Mouse (Mus musculus): ENCODE results near the gene Eps8l2. TPM values are rescaled to one million over a fixed set of nuclear protein-coding genes. Genes with fewer than 3 reads are reported as not detected.

Gene Eps8l2
- total and polyA plus RNA-seq, 3 experiments = 0.10 TPM; not detected in 2

DNA sequence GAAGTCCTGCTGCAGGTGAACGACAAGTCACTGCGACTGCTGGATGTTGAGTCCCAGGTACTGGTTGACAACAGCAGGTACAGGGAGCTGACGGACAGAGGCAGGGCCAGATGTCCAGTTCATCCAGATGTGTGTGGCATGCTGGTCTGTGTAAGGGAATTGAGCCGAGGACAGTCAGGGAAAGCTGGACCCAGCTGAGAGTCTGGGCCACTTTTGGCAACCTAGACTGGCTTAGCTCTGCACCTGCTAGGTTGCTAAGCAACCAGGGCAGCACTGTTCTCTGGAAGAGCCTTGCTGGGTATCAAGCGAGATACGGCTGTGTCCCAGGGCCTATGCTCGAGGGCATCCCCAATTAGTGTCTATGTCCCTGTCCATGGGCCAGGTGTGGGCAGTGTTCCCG is 16.4 kb downstream of the Eps8l2 start:
- Histone ChIP-seq H3K9ac (ENCODE audit: control insufficient read depth, low read depth, low read length, poor library complexity, severe bottlenecking) (no peak overlapping the region), H3K27me3 (ENCODE audit: control insufficient read depth in 1 of 2, insufficient read depth in 2 of 2, low read length in 2 of 2) (peaks cover 7 to 18% of the 10 kb centered on the region in 2 experiments; a peak in 3 of 4 replicates), H3K36me3 (ENCODE audit: control insufficient read depth in 1 of 2, insufficient read depth in 2 of 2, low read length in 2 of 2) (no peaks in the 10 kb centered on the region), H3K27ac (ENCODE audit: control insufficient read depth, low read depth, low read length) (no peak overlapping the region), H3K4me3 (ENCODE audit: control insufficient read depth in 1 of 2, insufficient read depth in 1 of 2, low read depth in 2 of 2, low read length in 2 of 2) (no peak overlapping the region), H3K9me3 (replicated peaks; ENCODE audit: insufficient read depth, low read length) (no peaks in the 10 kb centered on the region), H3K4me1 (ENCODE audit: control insufficient read depth in 1 of 2, insufficient read depth in 2 of 2, low read length in 2 of 2) (peaks cover 0 to 9% of the 10 kb centered on the region in 2 experiments; a peak in 3 of 4 replicates), H3K79me2 (ENCODE audit: control insufficient read depth, insufficient read depth, low read length, poor library complexity) (no peaks in the 10 kb centered on the region)
- TF ChIP-seq E2F4 (IDR thresholded peaks at IDR 0.05; ENCODE audit: borderline replicate concordance, low read depth, low read length) = no peak
- no peak for TF ChIP-seq POLR2A (IDR thresholded peaks at IDR 0.05; ENCODE audit: control insufficient read depth in 1 of 2, insufficient read depth in 1 of 2, low read depth in 1 of 2, low read length in 2 of 2, poor library complexity in 1 of 2)
- no peak for TF ChIP-seq UBTF (IDR thresholded peaks at IDR 0.05; ENCODE audit: borderline replicate concordance, insufficient read depth, low read depth, low read length)
- no peak for TF ChIP-seq MYC (IDR thresholded peaks at IDR 0.05; ENCODE audit: low read depth, low read length)
- no peak for TF ChIP-seq TBP (IDR thresholded peaks at IDR 0.05; ENCODE audit: low read depth, low read length)
- no peak for TF ChIP-seq HCFC1 (IDR thresholded peaks at IDR 0.05; ENCODE audit: low read depth, low read length)
- no peak for TF ChIP-seq KAT2A (conservative IDR thresholded peaks at IDR 0.05; ENCODE audit: low read depth, low read length)
- TF ChIP-seq SMC3 (IDR thresholded peaks at IDR 0.05; ENCODE audit: low read depth, low read length) = no peak
- TF ChIP-seq CHD1 (IDR thresholded peaks at IDR 0.05; ENCODE audit: low read depth, low read length) = no peak
- no peak for TF ChIP-seq EP300 (IDR thresholded peaks at IDR 0.05; ENCODE audit: low read depth in 1 of 2, low read length in 2 of 2)
- TF ChIP-seq GATA1 (IDR thresholded peaks at IDR 0.05; ENCODE audit: low read depth, low read length) = no peak
- no peak for TF ChIP-seq TAL1 (IDR thresholded peaks at IDR 0.05; ENCODE audit: low read length)
- no peak for TF ChIP-seq POLR2AphosphoS2 (IDR thresholded peaks at IDR 0.05; ENCODE audit: low read length)
- no peak for DNase-seq (ENCODE audit: low read depth, low spot score)

DNA sequence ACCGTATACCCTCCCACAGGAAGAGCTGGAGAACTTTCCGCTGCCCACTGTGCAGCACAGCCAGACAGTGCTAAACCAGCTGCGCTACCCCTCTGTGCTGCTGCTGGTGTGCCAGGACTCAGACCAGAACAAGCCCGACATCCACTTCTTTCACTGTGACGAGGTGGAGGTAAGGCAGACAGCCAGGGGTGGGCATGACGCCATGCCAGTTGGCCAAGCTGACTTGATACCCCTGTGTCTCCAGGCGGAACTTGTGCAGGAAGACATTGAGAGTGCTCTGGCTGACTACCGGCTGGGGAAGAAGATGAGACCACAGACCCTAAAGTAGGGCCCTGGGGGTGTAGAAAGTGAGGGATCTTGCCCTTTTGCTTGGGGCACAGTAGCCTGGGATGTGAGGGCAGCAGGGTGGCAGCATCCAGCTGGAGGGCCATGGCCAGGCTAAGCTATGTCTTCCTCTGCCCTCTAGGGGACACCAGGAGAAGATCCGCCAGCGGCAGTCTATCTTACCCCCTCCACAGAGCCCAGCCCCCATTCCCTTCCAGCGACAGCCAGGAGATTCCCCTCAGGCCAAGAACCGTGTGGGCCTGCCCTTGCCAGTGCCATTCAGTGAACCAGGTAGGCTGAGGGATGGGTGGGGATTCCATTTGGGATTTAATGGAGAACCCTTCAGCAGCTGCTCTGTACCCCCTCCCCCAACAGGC is 17.1 kb downstream of the Eps8l2 start:
- H3K4me3 ChIP-seq (ENCODE audit: control insufficient read depth in 1 of 2, insufficient read depth in 1 of 2, low read depth in 2 of 2, low read length in 2 of 2) = peak overlapping the region in 1 of 2 experiments; percentile 23; a peak in 1 of 4 replicates
- H3K4me1 ChIP-seq (ENCODE audit: control insufficient read depth in 1 of 2, insufficient read depth in 2 of 2, low read length in 2 of 2) = peaks cover 0 to 9% of the 10 kb centered on the region in 2 experiments; a peak in 3 of 4 replicates
- H3K9ac ChIP-seq (ENCODE audit: control insufficient read depth, low read depth, low read length, poor library complexity, severe bottlenecking) = no peak overlapping the region
- TF ChIP-seq SMC3 (IDR thresholded peaks at IDR 0.05; ENCODE audit: low read depth, low read length) (peak; percentile 19; the same call in 1 of the 2 replicates), ZC3H11A (IDR thresholded peaks at IDR 0.05; ENCODE audit: low read depth, low read length) (no peak), MAZ (IDR thresholded peaks at IDR 0.05; ENCODE audit: low read depth, low read length) (no peak), MXI1 (IDR thresholded peaks at IDR 0.05; ENCODE audit: low read depth, low read length) (no peak), POLR2AphosphoS5 (IDR thresholded peaks at IDR 0.05; ENCODE audit: borderline replicate concordance, low read depth, low read length) (no peak), RAD21 (IDR thresholded peaks at IDR 0.05; ENCODE audit: low read depth, low read length) (peak; percentile 13), POLR2AphosphoS2 (IDR thresholded peaks at IDR 0.05; ENCODE audit: low read length) (no peak), CTCF (IDR thresholded peaks at IDR 0.05 in 2 of 3, conservative IDR thresholded peaks at IDR 0.05 in 1 of 3; ENCODE audit: control insufficient read depth in 1 of 3, insufficient read depth in 1 of 3, low read depth in 2 of 3, low read length in 3 of 3, poor library complexity in 1 of 3, severe bottlenecking in 1 of 3) (peak; percentile 28 to 43 (median 42); a peak in 5 of 6 replicates)
- no peaks in the 10 kb centered on the region for H3K36me3 ChIP-seq (ENCODE audit: control insufficient read depth in 1 of 2, insufficient read depth in 2 of 2, low read length in 2 of 2)
- no peaks in the 10 kb centered on the region for H3K79me2 ChIP-seq (ENCODE audit: control insufficient read depth, insufficient read depth, low read length, poor library complexity)
- DNase-seq (ENCODE audit: low read depth, low spot score) = peak; percentile 45
- no peaks in the 10 kb centered on the region for H3K9me3 ChIP-seq (replicated peaks; ENCODE audit: insufficient read depth, low read length)
- H3K27me3 ChIP-seq (ENCODE audit: control insufficient read depth in 1 of 2, insufficient read depth in 2 of 2, low read length in 2 of 2) = peaks cover 6 to 18% of the 10 kb centered on the region in 2 experiments; a peak in 3 of 4 replicates
- H3K27ac ChIP-seq (ENCODE audit: control insufficient read depth, low read depth, low read length) = no peak overlapping the region

All from MEL (cell line).